Mouse (Mus musculus) MEL (cell line): Measurements from ENCODE around the gene Kcnt2. TPM values are rescaled to one million over a fixed set of nuclear protein-coding genes. Genes with fewer than 3 reads are reported as not detected.

Experiments
- DNase-seq: peaks from one replicate; pipeline ENCODE4 v3.0.0; 2011; ENCODE audit warnings: low read depth, low spot score
- H3K27ac ChIP-seq: 2 replicates; pipeline ENCODE4 v1.5.1; 2012; ENCODE audit warnings: low read depth, mild to moderate bottlenecking, control low read depth, low read length, moderate library complexity; ENCODE audit not compliant: control insufficient read depth
- H3K27me3 ChIP-seq, 2 experiments: fragments of 150-350 bp in 1 of 2; sonication (generic) in 1 of 2; 2 replicates each; pipeline ENCODE4 v1.6.1; 2012; ENCODE audit warnings: low read length in 2 of 2, mild to moderate bottlenecking in 2 of 2, improper control_type of control experiment in 1 of 2, moderate library complexity in 1 of 2; ENCODE audit not compliant: insufficient read depth in 2 of 2, control insufficient read depth in 1 of 2
- H3K36me3 ChIP-seq, 2 experiments: 2 replicates each; pipeline ENCODE4 v1.6.1; 2012 to 2014; ENCODE audit warnings: low read length in 2 of 2, improper control_type of control experiment in 1 of 2, inconsistent platforms in 1 of 2, mild to moderate bottlenecking in 1 of 2; ENCODE audit not compliant: insufficient read depth in 2 of 2, control insufficient read depth in 1 of 2
- H3K4me1 ChIP-seq, 2 experiments: fragments of 150-350 bp in 1 of 2; sonication (generic) in 1 of 2; 2 replicates each; pipeline ENCODE4 v1.6.1; 2012; ENCODE audit warnings: low read length in 2 of 2, improper control_type of control experiment in 1 of 2, mild to moderate bottlenecking in 1 of 2; ENCODE audit not compliant: insufficient read depth in 2 of 2, control insufficient read depth in 1 of 2
- H3K4me3 ChIP-seq, 2 experiments: fragments of 150-350 bp in 1 of 2; sonication (generic) in 1 of 2; 2 replicates each; pipeline ENCODE4 v1.5.1; 2012; ENCODE audit warnings: low read depth in 2 of 2, low read length in 2 of 2, mild to moderate bottlenecking in 2 of 2, moderate library complexity in 2 of 2, control low read depth in 1 of 2, improper control_type of control experiment in 1 of 2; ENCODE audit not compliant: control insufficient read depth in 1 of 2, insufficient read depth in 1 of 2
- H3K79me2 ChIP-seq: 2 replicates; pipeline ENCODE4 v1.6.1; 2012; ENCODE audit warnings: mild to moderate bottlenecking, low read length, moderate library complexity; ENCODE audit not compliant: control insufficient read depth, poor library complexity, insufficient read depth
- H3K9ac ChIP-seq: 2 replicates; pipeline ENCODE4 v1.6.1; 2012; ENCODE audit warnings: low read depth, mild to moderate bottlenecking, control low read depth, low read length, moderate library complexity; ENCODE audit not compliant: control insufficient read depth, poor library complexity, severe bottlenecking
- H3K9me3 ChIP-seq: fragments of 150-350 bp; sonication (generic); replicated peaks from 2 replicates; pipeline ENCODE4 v1.6.1; 2012; ENCODE audit warnings: mild to moderate bottlenecking, low read length, improper control_type of control experiment, moderate library complexity; ENCODE audit not compliant: insufficient read depth
- BHLHE40 ChIP-seq: IDR thresholded peaks from 2 replicates; pipeline ENCODE4 v1.6.1; 2012; ENCODE audit warnings: low read depth, mild to moderate bottlenecking, inconsistent platforms, low read length, improper control_type of control experiment, borderline replicate concordance
- CHD1 ChIP-seq: IDR thresholded peaks from 2 replicates; pipeline ENCODE4 v1.6.1; 2012; ENCODE audit warnings: low read depth, mild to moderate bottlenecking, inconsistent platforms, low read length, improper control_type of control experiment
- CHD2 ChIP-seq: IDR thresholded peaks from 2 replicates; pipeline ENCODE4 v1.6.1; 2011; ENCODE audit warnings: low read length, improper control_type of control experiment
- CTCF ChIP-seq, 3 experiments: IDR thresholded peaks in 2 of 3; conservative IDR thresholded peaks in 1 of 3; 2 replicates each; pipeline ENCODE4 v1.5.1; 2011 to 2012; ENCODE audit warnings: low read length in 3 of 3, low read depth in 2 of 3, mild to moderate bottlenecking in 2 of 3, improper control_type of control experiment in 1 of 3, inconsistent platforms in 1 of 3, mixed read lengths in 1 of 3, moderate library complexity in 1 of 3; ENCODE audit not compliant: control insufficient read depth in 1 of 3, insufficient read depth in 1 of 3, poor library complexity in 1 of 3, severe bottlenecking in 1 of 3
- E2F4 ChIP-seq: IDR thresholded peaks from 2 replicates; pipeline ENCODE4 v1.6.1; 2011; ENCODE audit warnings: low read depth, low read length, improper control_type of control experiment, borderline replicate concordance
- ELF1 ChIP-seq: IDR thresholded peaks from 2 replicates; pipeline ENCODE4 v1.6.1; 2014; ENCODE audit warnings: low read depth, mild to moderate bottlenecking, inconsistent platforms, low read length, improper control_type of control experiment, moderate library complexity
- GABPA ChIP-seq: IDR thresholded peaks from 2 replicates; pipeline ENCODE4 v1.6.1; 2012; ENCODE audit warnings: low read depth, mild to moderate bottlenecking, inconsistent platforms, low read length, improper control_type of control experiment, moderate library complexity
- GATA1 ChIP-seq: IDR thresholded peaks from 2 replicates; pipeline ENCODE4 v1.6.1; 2011; ENCODE audit warnings: low read depth, low read length, improper control_type of control experiment
- MAX ChIP-seq: IDR thresholded peaks from 2 replicates; pipeline ENCODE4 v1.6.1; 2011; ENCODE audit warnings: low read length, improper control_type of control experiment
- MAZ ChIP-seq: IDR thresholded peaks from 2 replicates; pipeline ENCODE4 v1.6.1; 2012; ENCODE audit warnings: low read depth, mild to moderate bottlenecking, inconsistent platforms, low read length, improper control_type of control experiment
- MEF2A ChIP-seq: IDR thresholded peaks from 2 replicates; pipeline ENCODE4 v1.6.1; 2014; ENCODE audit warnings: low read depth, mild to moderate bottlenecking, inconsistent platforms, low read length, improper control_type of control experiment; ENCODE audit not compliant: poor library complexity, insufficient replicate concordance, severe bottlenecking; ENCODE audit errors: extremely low read depth
- MYC ChIP-seq: IDR thresholded peaks from 2 replicates; pipeline ENCODE4 v1.6.1; 2011; ENCODE audit warnings: low read depth, mild to moderate bottlenecking, low read length, improper control_type of control experiment, moderate library complexity
- POLR2A ChIP-seq, 2 experiments: IDR thresholded peaks; 2 replicates each; pipeline ENCODE4 v1.6.1; 2011 to 2012; ENCODE audit warnings: low read length in 2 of 2, mild to moderate bottlenecking in 2 of 2, control low read depth in 1 of 2, improper control_type of control experiment in 1 of 2, low read depth in 1 of 2, moderate library complexity in 1 of 2; ENCODE audit not compliant: control insufficient read depth in 1 of 2, insufficient read depth in 1 of 2, poor library complexity in 1 of 2
- POLR2AphosphoS5 ChIP-seq: IDR thresholded peaks from 2 replicates; pipeline ENCODE4 v1.6.1; 2012; ENCODE audit warnings: low read depth, borderline replicate concordance, mild to moderate bottlenecking, inconsistent platforms, low read length, moderate library complexity, mixed read lengths
- RAD21 ChIP-seq: IDR thresholded peaks from 2 replicates; pipeline ENCODE4 v1.6.1; 2011; ENCODE audit warnings: mild to moderate bottlenecking, low read depth, low read length, improper control_type of control experiment
- RCOR1 ChIP-seq: IDR thresholded peaks from 2 replicates; pipeline ENCODE4 v1.6.1; 2012; ENCODE audit warnings: low read depth, mild to moderate bottlenecking, inconsistent platforms, low read length, improper control_type of control experiment
- SIN3A ChIP-seq: IDR thresholded peaks from 2 replicates; pipeline ENCODE4 v1.6.1; 2012; ENCODE audit warnings: low read length, improper control_type of control experiment, inconsistent platforms
- TCF12 ChIP-seq: IDR thresholded peaks from 2 replicates; pipeline ENCODE4 v1.6.1; 2014; ENCODE audit warnings: low read depth, mild to moderate bottlenecking, inconsistent platforms, low read length, improper control_type of control experiment, moderate library complexity
- USF1 ChIP-seq: IDR thresholded peaks from 2 replicates; pipeline ENCODE4 v1.6.1; 2014; ENCODE audit warnings: low read depth, mild to moderate bottlenecking, inconsistent platforms, low read length, improper control_type of control experiment, moderate library complexity
- ZC3H11A ChIP-seq: IDR thresholded peaks from 2 replicates; pipeline ENCODE4 v1.6.1; 2012; ENCODE audit warnings: low read depth, mild to moderate bottlenecking, inconsistent platforms, low read length, improper control_type of control experiment
- ZMIZ1 ChIP-seq: IDR thresholded peaks from 2 replicates; pipeline ENCODE4 v1.6.1; 2012; ENCODE audit warnings: low read depth, mild to moderate bottlenecking, inconsistent platforms, low read length, improper control_type of control experiment, moderate library complexity
- ZNF384 ChIP-seq: IDR thresholded peaks from 2 replicates; pipeline ENCODE4 v1.6.1; 2012; ENCODE audit warnings: low read depth, mild to moderate bottlenecking, inconsistent platforms, low read length, improper control_type of control experiment
- polyA plus RNA-seq, 2 experiments: library from polyadenylated mRNA; stranded (reverse) in 1 of 2; unstranded in 1 of 2; fragments of >175 nt in 1 of 2; fragments of >200 nt in 1 of 2; gene quantifications; 2 replicates each; pipeline versions ENCODE4 v1.2.1 to v1.2.4; 2012; ENCODE audit warnings: low replicate concordance in 2 of 2, low read depth in 1 of 2; ENCODE audit not compliant: insufficient read length in 2 of 2, insufficient read depth in 1 of 2, missing spikeins in 1 of 2
- total RNA-seq: library from RNA; depleted of rRNA; stranded (reverse); fragments of 300-350 nt; gene quantifications from 2 replicates; pipeline ENCODE4 v1.2.3, GENCODE M21; 2012

Kcnt2 gene
- total and polyA plus RNA-seq, 3 experiments = not detected

DNA sequence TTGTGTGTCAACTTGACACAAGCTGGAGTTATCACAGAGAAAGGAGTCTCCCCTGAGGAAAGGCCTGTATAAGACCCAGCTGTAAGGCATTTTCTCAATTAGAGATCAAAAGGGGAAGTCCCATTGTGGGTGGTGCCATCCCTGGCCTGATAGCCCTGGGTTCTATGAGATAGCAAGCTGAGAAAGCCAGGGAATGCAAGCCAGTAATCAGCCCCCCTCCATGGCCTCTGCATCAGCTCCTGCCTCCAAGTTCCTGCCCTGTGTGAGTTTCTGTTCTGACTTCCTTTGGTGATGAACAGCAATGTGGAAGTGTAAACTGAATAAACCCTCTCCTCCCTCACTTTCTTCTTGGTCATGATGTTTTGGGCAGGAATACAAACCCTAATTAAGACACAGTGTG lies 29.9 kb downstream of the Kcnt2 start (continued):
- TF ChIP-seq CTCF (IDR thresholded peaks at IDR 0.05 in 2 of 3, conservative IDR thresholded peaks at IDR 0.05 in 1 of 3; ENCODE audit: control insufficient read depth in 1 of 3, insufficient read depth in 1 of 3, low read depth in 2 of 3, low read length in 3 of 3, poor library complexity in 1 of 3, severe bottlenecking in 1 of 3) (no peak), MYC (no peak), USF1 (no peak), ELF1 (peak; percentile 54; the same call in 1 of the 2 replicates), POLR2AphosphoS5 (no peak), MAZ (peak; percentile 64; the same call in 1 of the 2 replicates), E2F4 (no peak), ZC3H11A (0 out of 2 replicates have a peak, but pooled peaks have one; percentile 15), CHD1 (no peak), MEF2A (peak; percentile 40; the same call in 1 of the 2 replicates), GABPA (0 out of 2 replicates have a peak, but pooled peaks have one; percentile 34), MAX (no peak), SIN3A (no peak; the same call in 1 of the 2 replicates)

DNA sequence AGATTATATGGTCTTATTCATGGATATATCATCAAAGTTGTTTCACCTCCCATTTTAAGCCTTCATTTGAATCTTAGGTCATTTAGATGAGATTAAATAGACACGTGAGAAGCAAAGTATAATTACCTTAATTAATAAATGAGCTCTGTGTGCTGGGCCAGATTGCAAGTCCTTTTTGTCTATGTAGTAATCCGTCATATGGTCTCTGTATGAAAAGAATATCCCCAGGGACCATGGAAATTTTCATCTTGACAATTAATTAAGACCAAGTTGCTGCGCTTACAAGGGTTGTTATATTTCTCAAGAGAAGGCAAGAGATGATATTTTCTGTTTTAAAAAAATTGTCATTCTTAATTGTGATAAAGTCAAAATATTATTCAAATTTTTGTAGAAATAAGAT lies 47.2 kb downstream of the Kcnt2 start:
- Histone ChIP-seq H3K79me2 (no peaks in the 10 kb centered on the region), H3K4me3 (no peak overlapping the region), H3K36me3 (no peaks in the 10 kb centered on the region), H3K4me1 (no peaks in the 10 kb centered on the region), H3K27ac (no peak overlapping the region), H3K27me3 (no peaks in the 10 kb centered on the region), H3K9ac (no peak overlapping the region), H3K9me3 (no peaks in the 10 kb centered on the region)
- TF ChIP-seq TCF12 (no peak), RAD21 (no peak), POLR2A (IDR thresholded peaks at IDR 0.05; ENCODE audit: control insufficient read depth in 1 of 2, insufficient read depth in 1 of 2, low read depth in 1 of 2, low read length in 2 of 2, poor library complexity in 1 of 2) (no peak), MAZ (no peak), ZMIZ1 (no peak), RCOR1 (no peak), MEF2A (no peak), ZNF384 (no peak), BHLHE40 (no peak), CHD2 (no peak), GATA1 (no peak)
- DNase-seq = no peak
